Mouse (Mus musculus) embryonic facial prominence, embryonic 12.5 days (tissue): ENCODE data around the gene Tprkb. TPM values are rescaled to one million over a fixed set of nuclear protein-coding genes. Genes with fewer than 3 reads are reported as not detected.
"Not testable (repeated sequence)": the region's sequence is repeated elsewhere in the genome, so short reads cannot be mapped to it uniquely, and the experiment has no call there.

ENCODE experiments used
- ATAC-seq: fragments of 200-750 bp; cut with Nextera tagmentation; 2 replicates; pipeline ENCODE4 v1.8.0; 2017; ENCODE audit not compliant: insufficient number of reproducible peaks, insufficient read depth, low FRiP score, low TSS enrichment
- H3K27ac ChIP-seq: fragments of 300-500 bp; sonication (generic); 2 replicates; pipeline ENCODE4 v1.5.1; 2016; ENCODE audit warnings: mild to moderate bottlenecking
- H3K27me3 ChIP-seq: fragments of 300-500 bp; sonication (generic); 2 replicates; pipeline ENCODE4 v1.6.1; 2016; ENCODE audit warnings: mild to moderate bottlenecking, moderate library complexity
- H3K36me3 ChIP-seq: fragments of 300-500 bp; sonication (generic); 2 replicates; pipeline ENCODE4 v1.6.1; 2016; ENCODE audit warnings: mild to moderate bottlenecking
- H3K4me1 ChIP-seq: fragments of 300-500 bp; sonication (generic); 2 replicates; pipeline ENCODE4 v1.6.1; 2016
- H3K4me2 ChIP-seq: fragments of 300-500 bp; sonication (generic); replicated peaks from 2 replicates; pipeline ENCODE4 v1.6.1; 2016; ENCODE audit warnings: mild to moderate bottlenecking, moderate library complexity
- H3K4me3 ChIP-seq: fragments of 300-500 bp; sonication (generic); 2 replicates; pipeline ENCODE4 v1.5.1; 2016; ENCODE audit warnings: mild to moderate bottlenecking
- H3K9ac ChIP-seq: fragments of 300-500 bp; sonication (generic); 2 replicates; pipeline ENCODE4 v1.6.1; 2016; ENCODE audit warnings: mild to moderate bottlenecking, moderate library complexity
- H3K9me3 ChIP-seq: fragments of 300-500 bp; sonication (generic); 2 replicates; pipeline ENCODE4 v1.6.1; 2016; ENCODE audit warnings: mild to moderate bottlenecking, moderate library complexity
- WGBS: fragments of 180-500 bp; shearing (Covaris S2); methylation state at CpG from one replicate; pipeline ENCODE4 v1.1.7; 2016; 5-methylcytosine and 5-hydroxymethylcytosine counted together
- polyA plus RNA-seq: library from polyadenylated mRNA; unstranded; fragments of >200 nt; fragmentation: Nextera tagmentation; extraction: Ambion mirVana; gene quantifications from 2 replicates; pipeline ENCODE4 v1.2.1, GENCODE M21; 2016

Gene Tprkb
- polyA plus RNA-seq, 1 experiment from 2014 or later, result 41.3 TPM

GRCm38 (mm10) chr6:85895061-85895648, 16.5 kb upstream of the Tprkb start:
- H3K9ac ChIP-seq, H3K4me3 ChIP-seq, H3K36me3 ChIP-seq, H3K27ac ChIP-seq, H3K4me2 ChIP-seq, H3K4me1 ChIP-seq, H3K9me3 ChIP-seq, ATAC-seq, H3K27me3 ChIP-seq: not testable (repeated sequence)
- 72% methylated on average over 25 of the region's 25 CpGs for WGBS

DNA sequence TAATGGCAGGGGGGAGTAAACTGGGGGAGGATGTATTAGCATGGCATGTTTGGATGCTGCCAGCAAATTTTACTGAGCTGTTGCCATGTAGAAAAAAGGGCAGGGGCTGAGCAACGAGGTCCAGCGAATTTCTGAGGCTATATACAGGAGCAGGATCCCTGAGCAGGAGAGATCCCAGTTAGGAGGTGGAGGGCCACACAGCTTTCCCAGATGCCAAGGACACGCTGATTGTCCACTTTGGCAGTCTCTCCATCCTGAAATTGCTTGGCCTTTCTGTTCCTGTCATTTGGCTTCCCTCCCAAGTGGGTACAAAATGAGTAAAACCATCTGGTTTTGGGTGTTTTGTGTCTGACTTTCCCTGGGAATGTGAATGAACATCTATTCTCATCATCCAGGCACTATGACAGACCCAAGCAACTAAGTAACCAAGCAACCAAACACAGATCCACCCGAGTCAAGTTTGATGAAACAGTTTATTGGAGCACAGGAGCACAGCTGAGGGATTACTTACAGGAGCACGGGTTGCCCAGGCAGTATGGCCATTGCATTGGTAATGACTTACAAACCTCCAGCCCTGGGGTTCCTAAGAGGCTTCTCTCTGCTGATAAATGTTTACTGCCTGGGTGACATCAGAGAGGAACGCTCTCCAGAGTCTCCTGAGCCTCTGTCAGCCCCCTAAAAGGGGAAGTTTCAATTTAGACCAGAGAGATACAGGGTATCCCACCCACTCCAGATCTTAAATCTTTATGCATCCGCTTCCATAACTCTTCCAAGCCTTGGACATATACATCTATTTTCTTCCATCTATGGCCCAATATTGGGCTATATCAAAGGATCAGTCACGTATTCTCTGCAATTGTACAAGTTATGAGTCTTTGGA, 12.8 kb upstream of the Tprkb start:
- not testable (repeated sequence) for H3K27me3 ChIP-seq, H3K4me2 ChIP-seq, H3K27ac ChIP-seq, H3K36me3 ChIP-seq, H3K9ac ChIP-seq, H3K4me1 ChIP-seq, H3K9me3 ChIP-seq, H3K4me3 ChIP-seq, ATAC-seq
- 81% methylated on average over 7 of the region's 8 CpGs for WGBS

- Histone ChIP-seq H3K4me2 (no peak overlapping the region), H3K27ac (no peak overlapping the region), H3K9me3 (no peaks in the 10 kb centered on the region), H3K27me3 (no peaks in the 10 kb centered on the region), H3K9ac (no peak overlapping the region), H3K4me3 (no peak overlapping the region), H3K4me1 (no peaks in the 10 kb centered on the region), H3K36me3 (no peaks in the 10 kb centered on the region)
- 91% methylated on average over 2 of the region's 2 CpGs for WGBS
- no peak for ATAC-seq
Measured at GRCm38 (mm10) chr6:85902303-85902702, 9.4 kb upstream of the Tprkb start.

GRCm38 (mm10) chr6:85904642-85905061, 7.0 kb upstream of the Tprkb start, which contains the start of gene Nat8f4:
Nat8f4 (minus strand) TSS chr6:85904884.
- 0 out of 2 replicates have a peak, but pooled peaks have one; percentile 3 for ATAC-seq
- H3K4me2 ChIP-seq, result peak within 1 kb of the TSS; percentile 31
- WGBS, result 14% methylated on average over 20 of the region's 20 CpGs
- H3K4me3 ChIP-seq, result peak within 1 kb of the TSS; percentile 23; the same call in 1 of the 2 replicates
- not testable (repeated sequence) for H3K4me1 ChIP-seq, H3K9me3 ChIP-seq, H3K27me3 ChIP-seq, H3K36me3 ChIP-seq, H3K27ac ChIP-seq, H3K9ac ChIP-seq

DNA sequence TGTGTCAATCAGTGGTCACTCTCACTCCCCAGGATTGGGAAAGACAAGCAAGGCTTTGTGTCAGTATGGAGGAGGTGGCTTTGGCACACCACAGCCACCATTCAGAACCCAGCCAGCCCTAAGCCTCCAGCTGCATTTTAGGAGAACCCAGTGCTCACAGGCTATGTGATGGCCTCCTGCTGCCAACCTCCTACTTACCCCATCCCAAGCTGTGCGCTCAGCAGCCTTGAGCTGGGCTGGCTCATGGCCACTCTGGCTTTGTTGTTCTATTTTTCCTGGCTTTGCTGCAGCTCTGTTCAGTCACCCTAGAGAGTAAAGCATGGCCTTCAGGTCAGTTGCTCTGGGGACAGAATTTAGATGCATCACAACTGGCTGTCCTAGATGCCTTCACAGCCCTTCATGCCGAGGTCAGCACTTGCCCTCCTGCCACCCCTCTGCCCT, 4.7 kb upstream of the Tprkb start:
- ATAC-seq, H3K36me3 ChIP-seq: not testable (repeated sequence)
- 51% methylated on average over 2 of the region's 2 CpGs for WGBS

DNA sequence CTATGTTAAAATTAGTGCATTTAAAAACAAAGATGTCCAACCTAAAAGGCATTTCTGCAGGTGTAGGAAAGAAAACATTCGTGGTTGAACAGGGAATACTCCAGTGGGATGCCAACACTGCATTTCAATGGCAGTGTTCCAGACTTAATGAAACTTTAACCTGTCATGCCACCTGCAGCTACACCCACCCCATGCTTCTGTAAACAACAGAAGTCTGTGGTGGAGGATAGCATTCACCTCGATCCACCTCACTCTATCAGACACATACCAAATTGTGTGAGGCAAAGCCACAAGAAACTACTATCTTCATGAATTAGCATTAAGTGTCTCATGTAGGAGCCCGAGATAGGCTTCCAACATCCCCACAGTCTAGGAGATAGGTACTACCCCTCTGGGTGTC, 3.3 kb upstream of the Tprkb start:
- Histone ChIP-seq H3K4me1 (no peaks in the 10 kb centered on the region), H3K9me3 (no peaks in the 10 kb centered on the region), H3K4me3 (no peak overlapping the region), H3K27ac (no peak overlapping the region), H3K9ac (no peak overlapping the region), H3K36me3 (no peaks in the 10 kb centered on the region), H3K4me2 (no peak overlapping the region), H3K27me3 (no peaks in the 10 kb centered on the region)
- 73% methylated on average over 3 of the region's 3 CpGs for WGBS
- no peak for ATAC-seq

More for the DNA sequence above, 4.7 kb upstream of the Tprkb start:
- H3K27ac ChIP-seq, H3K4me3 ChIP-seq, H3K4me1 ChIP-seq, H3K4me2 ChIP-seq, H3K9ac ChIP-seq, H3K27me3 ChIP-seq, H3K9me3 ChIP-seq: not testable (repeated sequence)

DNA sequence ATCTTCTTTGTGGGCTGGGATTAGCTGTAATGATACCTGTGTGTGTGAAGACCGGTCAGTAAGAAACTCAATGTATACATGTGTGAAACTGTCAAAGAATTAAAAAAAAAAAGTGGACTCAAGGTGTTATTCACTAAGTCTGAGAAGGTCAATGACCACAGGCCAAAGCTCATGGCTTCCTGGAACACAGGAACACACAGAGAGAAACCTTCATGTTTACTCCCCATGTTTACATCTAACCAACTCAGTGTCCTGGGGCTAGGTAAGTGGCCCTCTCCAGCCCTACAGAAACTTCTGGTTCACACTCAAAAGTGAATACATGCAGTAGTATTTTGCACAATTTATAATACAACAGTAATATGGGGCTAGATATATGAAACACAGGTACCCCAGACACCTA, 2.0 kb upstream of the Tprkb start:
- WGBS, result 97% methylated on average over 1 of the region's 1 CpGs
- H3K4me3 ChIP-seq, result no peak overlapping the region
- 0 out of 2 replicates have a peak, but pooled peaks cover 3% of the 10 kb centered on the region for H3K4me1 ChIP-seq
- H3K27ac ChIP-seq, result no peak overlapping the region
- no peaks in the 10 kb centered on the region for H3K27me3 ChIP-seq
- ATAC-seq, result no peak
- H3K9me3 ChIP-seq, result no peaks in the 10 kb centered on the region
- H3K4me2 ChIP-seq, result no peak overlapping the region
- H3K36me3 ChIP-seq, result no peaks in the 10 kb centered on the region
- H3K9ac ChIP-seq, result no peak overlapping the region

GRCm38 (mm10) chr6:85915141-85915538, 3.5 kb downstream of the Tprkb start:
- peak overlapping the region; percentile 73 for H3K4me2 ChIP-seq
- peaks cover 9% of the 10 kb centered on the region; the same call in 1 of the 2 replicates for H3K4me1 ChIP-seq
- peak overlapping the region; percentile 63 for H3K4me3 ChIP-seq
- no peak for ATAC-seq
- H3K9me3 ChIP-seq, result no peaks in the 10 kb centered on the region
- no peaks in the 10 kb centered on the region for H3K36me3 ChIP-seq
- H3K27me3 ChIP-seq, result no peaks in the 10 kb centered on the region
- 8% methylated on average over 11 of the region's 11 CpGs for WGBS
- H3K27ac ChIP-seq, result peak overlapping the region; percentile 92
- H3K9ac ChIP-seq, result peak overlapping the region; percentile 76

- peak; percentile 97 for ATAC-seq
- Histone ChIP-seq H3K27ac (peak within 1 kb of the TSS; percentile 92), H3K4me3 (peak within 1 kb of the TSS; percentile 63), H3K9ac (peak within 1 kb of the TSS; percentile 76), H3K4me2 (peak within 1 kb of the TSS; percentile 73)
- H3K9me3 ChIP-seq, H3K4me1 ChIP-seq, H3K27me3 ChIP-seq, H3K36me3 ChIP-seq: not testable (repeated sequence)
- under 1% methylated on average over 61 of the region's 61 CpGs for WGBS
Measured at GRCm38 (mm10) chr6:85915539-85916513, 4.2 kb downstream of the Tprkb start, which contains the start of gene Nat8f1. Nat8f1 (minus strand) TSS chr6:85915687.

- peaks cover 9% of the 10 kb centered on the region; the same call in 1 of the 2 replicates for H3K4me1 ChIP-seq
- H3K27me3 ChIP-seq, result no peaks in the 10 kb centered on the region
- H3K4me2 ChIP-seq, result peak overlapping the region; percentile 73
- 80% methylated on average over 6 of the region's 6 CpGs for WGBS
- H3K9ac ChIP-seq, result peak overlapping the region; percentile 76
- H3K36me3 ChIP-seq, result peaks cover 11% of the 10 kb centered on the region; the same call in 1 of the 2 replicates
- no peaks in the 10 kb centered on the region for H3K9me3 ChIP-seq
- ATAC-seq, result no peak
- peak overlapping the region; percentile 92; the same call in 1 of the 2 replicates for H3K27ac ChIP-seq
- peak overlapping the region; percentile 63 for H3K4me3 ChIP-seq
Measured at GRCm38 (mm10) chr6:85916596-85916995, 4.9 kb downstream of the Tprkb start.

DNA sequence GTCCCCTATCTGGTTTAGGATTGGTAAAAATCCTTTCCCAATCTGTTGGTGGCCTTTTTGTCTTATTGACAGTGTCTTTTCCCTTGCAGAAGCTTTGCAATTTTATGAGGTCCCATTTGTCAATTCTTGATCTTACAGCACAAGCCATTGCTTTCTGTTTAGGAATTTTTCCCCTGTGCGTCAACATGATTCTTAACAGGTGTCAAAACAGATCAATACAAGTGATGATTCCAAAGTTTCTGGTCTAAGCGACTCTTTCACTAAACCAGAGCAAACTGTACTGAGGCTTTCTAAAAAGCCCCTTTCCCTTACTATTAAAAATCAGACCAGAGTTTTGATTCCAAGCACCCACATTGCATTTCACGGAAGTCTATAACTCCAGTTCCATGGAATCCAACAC, 6.7 kb downstream of the Tprkb start:
- H3K9ac ChIP-seq, H3K27me3 ChIP-seq, H3K4me1 ChIP-seq, H3K4me3 ChIP-seq, H3K4me2 ChIP-seq, ATAC-seq, H3K9me3 ChIP-seq, H3K27ac ChIP-seq: not testable (repeated sequence)
- 93% methylated on average over 3 of the region's 3 CpGs for WGBS
- H3K36me3 ChIP-seq, result peaks cover 20% of the 10 kb centered on the region; the same call in 1 of the 2 replicates
